13 mouse cellular contexts compared by ENCODE assay signal in genomic region chr12:75170970-75171369, GRCm38 (mm10). TPM values are rescaled to one million over a fixed set of nuclear protein-coding genes. Genes with fewer than 3 reads are reported as not detected.
DNase-seq lines count a peak whose midpoint lies in the region; ATAC-seq and TF ChIP-seq lines count a peak whose summit lies in the region.
"Had no signal": no experiment of that assay in that cellular context is flagged by ENCODE, and none has a peak within 500 bp of the region (broad histone marks: within the 10 kb centered on the region; RNA-seq: fewer than 3 reads in every experiment).

No protein-coding gene starts in this region.

- TF ChIP-seq EP300 in stomach, postnatal 0 days (optimal IDR thresholded peaks at IDR 0.05): no peak

- H3K4me2 ChIP-seq in hindbrain, embryonic 14.5 days (replicated peaks): no peak overlapping the region
- no peak overlapping the region for H3K4me2 ChIP-seq in hindbrain, embryonic 16.5 days (ENCODE audit: low read length)
- H3K4me2 ChIP-seq in midbrain, embryonic 11.5 days: no peak overlapping the region
- H3K4me2 ChIP-seq in midbrain, embryonic 16.5 days (ENCODE audit: low read length): no peak overlapping the region
- H3K4me2 ChIP-seq in stomach, postnatal 0 days (replicated peaks; ENCODE audit: low read depth): no peak overlapping the region

- H3K36me3 ChIP-seq in hindbrain, embryonic 14.5 days (replicated peaks; ENCODE audit: control insufficient read depth, insufficient read depth): no peaks in the 10 kb centered on the region
- no peaks in the 10 kb centered on the region for H3K36me3 ChIP-seq in hindbrain, embryonic 16.5 days (ENCODE audit: control insufficient read depth, insufficient read depth, low read length)
- no peaks in the 10 kb centered on the region for H3K36me3 ChIP-seq in midbrain, embryonic 11.5 days (ENCODE audit: control insufficient read depth, insufficient read depth, low read length)
- no peaks in the 10 kb centered on the region for H3K36me3 ChIP-seq in midbrain, embryonic 16.5 days (ENCODE audit: control insufficient read depth, insufficient read depth, low read length)
- H3K36me3 ChIP-seq in stomach, postnatal 0 days (ENCODE audit: control insufficient read depth, insufficient read depth, low read length): no peaks in the 10 kb centered on the region
- H3K36me3 ChIP-seq: midbrain, embryonic 10.5 days had no signal

- peak; percentile 57 for DNase-seq in hindbrain, embryonic 14.5 days (ENCODE audit: low spot score)
- no peak for DNase-seq in midbrain, embryonic 11.5 days (ENCODE audit: low spot score, missing footprints)
- DNase-seq in brain, adult 2 months (ENCODE audit: low read depth, low spot score): peak; percentile 56
- no peak for DNase-seq in stomach, postnatal 0 days (ENCODE audit: low spot score)
- DNase-seq in adrenal gland, postnatal 4 days (ENCODE audit: low spot score in 2 of 2): no peak
- DNase-seq: gastrocnemius, postnatal 25 days; right cerebral cortex, postnatal 25 days; thymus, postnatal 36 days had no signal

- WGBS in hindbrain, embryonic 14.5 days: 26% methylated on average over 2 of the region's 2 CpGs
- 22% methylated on average over 2 of the region's 2 CpGs for WGBS in hindbrain, embryonic 16.5 days
- 28% methylated on average over 2 of the region's 2 CpGs for WGBS in midbrain, embryonic 11.5 days
- WGBS in midbrain, embryonic 16.5 days: 27% methylated on average over 2 of the region's 2 CpGs
- WGBS in stomach, postnatal 0 days: 29% methylated on average over 2 of the region's 2 CpGs

- no peak overlapping the region for H3K9ac ChIP-seq in hindbrain, embryonic 14.5 days
- no peak overlapping the region for H3K9ac ChIP-seq in hindbrain, embryonic 16.5 days (ENCODE audit: low read depth, low read length)
- no peak overlapping the region for H3K9ac ChIP-seq in midbrain, embryonic 11.5 days (ENCODE audit: low read length)
- H3K9ac ChIP-seq in midbrain, embryonic 16.5 days (ENCODE audit: low read depth, low read length): no peak overlapping the region
- no peak overlapping the region for H3K9ac ChIP-seq in stomach, postnatal 0 days (ENCODE audit: low read length)

- no peaks in the 10 kb centered on the region for H3K4me1 ChIP-seq in hindbrain, embryonic 14.5 days (replicated peaks; ENCODE audit: control insufficient read depth, insufficient read depth, low read length)
- H3K4me1 ChIP-seq in hindbrain, embryonic 16.5 days (ENCODE audit: control insufficient read depth, insufficient read depth, low read depth, low read length): peaks cover 3% of the 10 kb centered on the region
- H3K4me1 ChIP-seq in midbrain, embryonic 11.5 days (ENCODE audit: control insufficient read depth, insufficient read depth, low read length): no peaks in the 10 kb centered on the region
- peaks cover 4% of the 10 kb centered on the region for H3K4me1 ChIP-seq in midbrain, embryonic 16.5 days (ENCODE audit: control insufficient read depth, insufficient read depth, low read length)
- H3K4me1 ChIP-seq in stomach, postnatal 0 days (replicated peaks; ENCODE audit: control insufficient read depth, insufficient read depth): no peaks in the 10 kb centered on the region

- TF ChIP-seq CTCF in stomach, postnatal 0 days (IDR thresholded peaks at IDR 0.05; ENCODE audit: low read depth): peak; percentile 69

- no peaks in the 10 kb centered on the region for H3K9me3 ChIP-seq in hindbrain, embryonic 14.5 days (ENCODE audit: control insufficient read depth, low read length)
- 0 out of 2 replicates have a peak, but pooled peaks cover 2% of the 10 kb centered on the region for H3K9me3 ChIP-seq in hindbrain, embryonic 16.5 days (ENCODE audit: control insufficient read depth, low read length)
- no peaks in the 10 kb centered on the region; the same call in 1 of the 2 replicates for H3K9me3 ChIP-seq in midbrain, embryonic 11.5 days (ENCODE audit: control insufficient read depth, low read length)
- no peaks in the 10 kb centered on the region for H3K9me3 ChIP-seq in midbrain, embryonic 16.5 days (replicated peaks; ENCODE audit: control insufficient read depth, low read length, poor library complexity, severe bottlenecking)
- no peaks in the 10 kb centered on the region for H3K9me3 ChIP-seq in stomach, postnatal 0 days (ENCODE audit: control insufficient read depth, low read length)
- H3K9me3 ChIP-seq: midbrain, embryonic 10.5 days had no signal

- 0 out of 2 replicates have a peak, but pooled peaks cover 6% of the 10 kb centered on the region for H3K27me3 ChIP-seq in hindbrain, embryonic 14.5 days (ENCODE audit: control insufficient read depth, insufficient read depth, low read length)
- 0 out of 2 replicates have a peak, but pooled peaks cover 2% of the 10 kb centered on the region for H3K27me3 ChIP-seq in hindbrain, embryonic 16.5 days (replicated peaks; ENCODE audit: control insufficient read depth, insufficient read depth, low read length)
- peaks cover 2% of the 10 kb centered on the region; the same call in 1 of the 2 replicates for H3K27me3 ChIP-seq in midbrain, embryonic 11.5 days (ENCODE audit: control insufficient read depth, insufficient read depth, low read length)
- no peaks in the 10 kb centered on the region for H3K27me3 ChIP-seq in midbrain, embryonic 16.5 days (ENCODE audit: control insufficient read depth, insufficient read depth, low read depth, low read length)
- no peaks in the 10 kb centered on the region for H3K27me3 ChIP-seq in stomach, postnatal 0 days (ENCODE audit: control insufficient read depth, insufficient read depth, low read length)

- no peak overlapping the region for H3K27ac ChIP-seq in hindbrain, embryonic 14.5 days
- no peak overlapping the region for H3K27ac ChIP-seq in hindbrain, embryonic 16.5 days (ENCODE audit: low read depth, low read length)
- H3K27ac ChIP-seq in midbrain, embryonic 11.5 days (ENCODE audit: low read depth, low read length): no peak overlapping the region
- H3K27ac ChIP-seq in midbrain, embryonic 16.5 days (ENCODE audit: low read length): no peak overlapping the region
- H3K27ac ChIP-seq in stomach, postnatal 0 days (replicated peaks): no peak overlapping the region
- H3K27ac ChIP-seq: midbrain, embryonic 10.5 days had no signal

- ATAC-seq in hindbrain, embryonic 14.5 days (ENCODE audit: low FRiP score): no peak
- ATAC-seq in hindbrain, embryonic 16.5 days: no peak
- 0 out of 2 replicates have a peak, but pooled peaks have one; percentile 35 for ATAC-seq in midbrain, embryonic 11.5 days (ENCODE audit: low FRiP score)
- ATAC-seq in midbrain, embryonic 16.5 days: no peak
- ATAC-seq in stomach, postnatal 0 days (ENCODE audit: low FRiP score, low TSS enrichment): no peak

- no peak overlapping the region for H3K4me3 ChIP-seq in hindbrain, embryonic 14.5 days (replicated peaks; ENCODE audit: low read length)
- no peak overlapping the region for H3K4me3 ChIP-seq in hindbrain, embryonic 16.5 days (ENCODE audit: low read length)
- no peak overlapping the region for H3K4me3 ChIP-seq in midbrain, embryonic 11.5 days (ENCODE audit: low read depth, low read length)
- H3K4me3 ChIP-seq in midbrain, embryonic 16.5 days (ENCODE audit: low read depth, low read length): no peak overlapping the region
- no peak overlapping the region for H3K4me3 ChIP-seq in stomach, postnatal 0 days (ENCODE audit: low read depth, low read length)
- H3K4me3 ChIP-seq: midbrain, embryonic 10.5 days had no signal

RNA-seq across cellular contexts. Expression of gene Kcnh5, which starts 6.2 kb away (rescaled TPM):
- 3.6 and 4.4 TPM in 2 replicates for polyA plus RNA-seq in hindbrain, embryonic 14.5 days (2014; fragmentation: Nextera tagmentation; extraction: Ambion mirVana)
- 4.1 and 4.3 TPM in 2 replicates for polyA plus RNA-seq in hindbrain, embryonic 16.5 days (2015; fragmentation: Nextera tagmentation; extraction: Ambion mirVana)
- 0.33 TPM in 2 replicates for polyA plus RNA-seq in midbrain, embryonic 11.5 days (2014; fragmentation: Nextera tagmentation; extraction: Ambion mirVana)
- polyA plus RNA-seq in midbrain, embryonic 16.5 days (2015; fragmentation: Nextera tagmentation; extraction: Ambion mirVana): 3.4 and 4.1 TPM in 2 replicates
- polyA plus RNA-seq in stomach, postnatal 0 days (2015; fragmentation: Nextera tagmentation; extraction: Ambion mirVana): not detected in 2 replicates
- total RNA-seq in adrenal gland, postnatal 4 days (2021): under 1 TPM; 0.25 to 0.31 TPM
- total RNA-seq: gastrocnemius, postnatal 25 days; liver, adult 2 months had no signal
- polyA plus RNA-seq: intestine, embryonic 14.5 days; liver, adult 2 months had no signal

Comparison
In these comparisons a context has a peak if more than half of its experiments do, and no peak if none do; other contexts are left out.
1. DNase-seq: peak in hindbrain, embryonic 14.5 days (single experiment) and brain, adult 2 months (single experiment); none in midbrain, embryonic 11.5 days (single experiment), stomach, postnatal 0 days (single experiment) and adrenal gland, postnatal 4 days (0 of 2).